Mouse (Mus musculus) liver, embryonic 14.5 days (tissue): Measurements from ENCODE around the gene Hoxc12. TPM values are rescaled to one million over a fixed set of nuclear protein-coding genes. Genes with fewer than 3 reads are reported as not detected.

ENCODE experiments used
- ATAC-seq: fragments of 200-750 bp; cut with Nextera tagmentation; 2 replicates; pipeline ENCODE4 v1.8.0; 2017; ENCODE audit warnings: moderate number of reproducible peaks, mild to moderate bottlenecking, moderate library complexity; ENCODE audit not compliant: insufficient read depth
- DNase-seq, 3 experiments: peaks; one replicate each; pipeline ENCODE4 v3.0.0-alpha.2; 2012 to 2013; ENCODE audit warnings: low read depth in 3 of 3, low spot score in 3 of 3
- H3K27ac ChIP-seq: fragments of 300-500 bp; sonication (generic); 2 replicates; pipeline ENCODE4 v1.5.1; 2014; ENCODE audit warnings: moderate library complexity, mild to moderate bottlenecking, control low read depth, inconsistent platforms
- H3K27me3 ChIP-seq: fragments of 300-500 bp; sonication (generic); 2 replicates; pipeline ENCODE4 v1.6.1; 2014; ENCODE audit warnings: mild to moderate bottlenecking, low read length, moderate library complexity; ENCODE audit not compliant: control insufficient read depth, insufficient read depth
- H3K36me3 ChIP-seq: fragments of 300-500 bp; sonication (generic); replicated peaks from 2 replicates; pipeline ENCODE4 v1.6.1; 2014; ENCODE audit warnings: low read depth; ENCODE audit not compliant: control insufficient read depth, insufficient read depth
- H3K4me1 ChIP-seq, 2 experiments: fragments of 200-500 bp in 1 of 2; fragments of 300-500 bp in 1 of 2; sonication (generic) in 1 of 2; replicated peaks; 2 replicates each; pipeline ENCODE4 v1.6.1; 2012 to 2014; ENCODE audit warnings: antibody characterized with exemption in 1 of 2, inconsistent platforms in 1 of 2, low read length in 1 of 2; ENCODE audit not compliant: control insufficient read depth in 2 of 2, insufficient read depth in 2 of 2
- H3K4me2 ChIP-seq: fragments of 300-500 bp; sonication (generic); 2 replicates; pipeline ENCODE4 v1.6.1; 2014; ENCODE audit warnings: low read depth, mild to moderate bottlenecking, control low read depth, moderate library complexity
- H3K4me3 ChIP-seq, 2 experiments: fragments of 200-500 bp in 1 of 2; fragments of 300-500 bp in 1 of 2; sonication (generic) in 1 of 2; 2 replicates each; pipeline ENCODE4 v1.5.1; 2012 to 2014; ENCODE audit warnings: low read depth in 2 of 2, low read length in 2 of 2, mild to moderate bottlenecking in 2 of 2, control low read depth in 1 of 2, inconsistent platforms in 1 of 2, moderate library complexity in 1 of 2; ENCODE audit not compliant: insufficient read depth in 1 of 2
- H3K9ac ChIP-seq: fragments of 300-500 bp; sonication (generic); replicated peaks from 2 replicates; pipeline ENCODE4 v1.6.1; 2014; ENCODE audit warnings: mild to moderate bottlenecking, control low read depth, moderate library complexity
- H3K9me3 ChIP-seq: fragments of 300-500 bp; sonication (generic); 2 replicates; pipeline ENCODE4 v1.6.1; 2016; ENCODE audit warnings: low read length, mixed read lengths; ENCODE audit not compliant: control insufficient read depth
- CTCF ChIP-seq: IDR thresholded peaks from 2 replicates; pipeline ENCODE4 v1.5.1; 2016; ENCODE audit warnings: antibody characterized with exemption, low read depth, control low read depth
- EP300 ChIP-seq: IDR thresholded peaks from 2 replicates; pipeline ENCODE4 v1.6.1; 2016; ENCODE audit warnings: antibody characterized with exemption, low read depth
- WGBS: fragments of 180-500 bp; shearing (Covaris S2); extraction: QIAGEN DNeasy Blood & Tissue Kit; methylation state at CpG from one replicate; pipeline ENCODE4 v1.1.7; 2014; ENCODE audit not compliant: insufficient replicate concordance; 5-methylcytosine and 5-hydroxymethylcytosine counted together
- polyA plus RNA-seq, 2 experiments: library from polyadenylated mRNA; depleted of rRNA in 1 of 2; stranded (reverse) in 1 of 2; unstranded in 1 of 2; fragments of >200 nt; fragmentation: Nextera tagmentation in 1 of 2; extraction: Ambion mirVana in 1 of 2; gene quantifications; 2 replicates each; pipeline versions ENCODE4 v1.2.1 to v1.2.3; 2012 to 2014

The Hoxc12 gene
- polyA plus RNA-seq, 2 experiments: not detected

GRCm38 (mm10) chr15:102967511-102968397, 31.2 kb downstream of the Hoxc12 start:
- 3% methylated on average over 34 of the region's 34 CpGs for WGBS
- Histone ChIP-seq H3K36me3 (no peaks in the 10 kb centered on the region), H3K4me1 (no peaks in the 10 kb centered on the region), H3K27me3 (peaks cover 99% of the 10 kb centered on the region), H3K9me3 (no peaks in the 10 kb centered on the region), H3K4me2 (no peak overlapping the region), H3K9ac (no peak overlapping the region), H3K27ac (no peak overlapping the region), H3K4me3 (no peak overlapping the region)
- DNase-seq (no peak), ATAC-seq (no peak)
- TF ChIP-seq EP300 (no peak), CTCF (no peak)

- TF ChIP-seq CTCF (no peak), EP300 (no peak)
- Histone ChIP-seq H3K4me1 (no peaks in the 10 kb centered on the region), H3K27me3 (peaks cover 99% of the 10 kb centered on the region), H3K4me2 (no peak overlapping the region), H3K36me3 (no peaks in the 10 kb centered on the region), H3K27ac (no peak overlapping the region), H3K9me3 (no peaks in the 10 kb centered on the region), H3K9ac (no peak overlapping the region), H3K4me3 (no peak overlapping the region)
- DNase-seq (no peak), ATAC-seq (no peak)
- WGBS: 13% methylated on average over 1 of the region's 1 CpGs
These were observed 32.7 kb downstream of the Hoxc12 start for GRCm38 (mm10) chr15:102969296-102969695.

GRCm38 (mm10) chr15:102970740-102971139, 34.2 kb downstream of the Hoxc12 start:
- ATAC-seq: no peak
- H3K9me3 ChIP-seq: no peaks in the 10 kb centered on the region
- H3K27ac ChIP-seq: no peak overlapping the region
- DNase-seq: no peak
- no peak overlapping the region for H3K4me3 ChIP-seq
- WGBS: 2% methylated on average over 12 of the region's 12 CpGs
- H3K9ac ChIP-seq: no peak overlapping the region
- H3K36me3 ChIP-seq: no peaks in the 10 kb centered on the region
- TF ChIP-seq CTCF (no peak), EP300 (no peak)
- H3K4me1 ChIP-seq: no peaks in the 10 kb centered on the region
- H3K27me3 ChIP-seq: peaks cover 97% of the 10 kb centered on the region
- no peak overlapping the region for H3K4me2 ChIP-seq

- under 1% methylated on average over 21 of the region's 21 CpGs for WGBS
- Histone ChIP-seq H3K4me1 (no peaks in the 10 kb centered on the region), H3K27ac (no peak overlapping the region), H3K4me3 (no peak overlapping the region), H3K27me3 (peaks cover 97% of the 10 kb centered on the region), H3K9me3 (no peaks in the 10 kb centered on the region), H3K9ac (no peak overlapping the region), H3K36me3 (no peaks in the 10 kb centered on the region), H3K4me2 (no peak overlapping the region)
- TF ChIP-seq CTCF (no peak), EP300 (no peak)
- no peak for ATAC-seq
- DNase-seq: no peak
These were observed 35.7 kb downstream of the Hoxc12 start for GRCm38 (mm10) chr15:102972254-102972653.

- 3% methylated on average over 6 of the region's 6 CpGs for WGBS
- peaks cover 97% of the 10 kb centered on the region for H3K27me3 ChIP-seq
- H3K4me2 ChIP-seq: no peak overlapping the region
- H3K9me3 ChIP-seq: no peaks in the 10 kb centered on the region
- DNase-seq (no peak), ATAC-seq (no peak)
- no peak overlapping the region for H3K4me3 ChIP-seq
- H3K27ac ChIP-seq: no peak overlapping the region
- TF ChIP-seq EP300 (no peak), CTCF (no peak)
- H3K9ac ChIP-seq: no peak overlapping the region
- H3K4me1 ChIP-seq: no peaks in the 10 kb centered on the region
- no peaks in the 10 kb centered on the region for H3K36me3 ChIP-seq
These were observed 36.2 kb downstream of the Hoxc12 start for GRCm38 (mm10) chr15:102972753-102973152.
